Mouse (Mus musculus) splenic B cell, adult 2 months (primary cell): ENCODE measurements around the gene Ptms.

Experiments used
- DNase-seq: peaks from one replicate; pipeline ENCODE4 v3.0.0-alpha.2; 2011; ENCODE audit warnings: low read depth, low spot score
- H3K27me3 ChIP-seq: 2 replicates; pipeline ENCODE4 v1.6.1; 2012; ENCODE audit warnings: mild to moderate bottlenecking, low read length, moderate library complexity, mixed read lengths; ENCODE audit not compliant: control insufficient read depth, poor library complexity, insufficient read depth, severe bottlenecking
- H3K36me3 ChIP-seq: 2 replicates; pipeline ENCODE4 v1.6.1; 2012; ENCODE audit warnings: mild to moderate bottlenecking, low read length, moderate library complexity, mixed read lengths; ENCODE audit not compliant: control insufficient read depth, poor library complexity, insufficient read depth, severe bottlenecking

Ptms gene

DNA sequence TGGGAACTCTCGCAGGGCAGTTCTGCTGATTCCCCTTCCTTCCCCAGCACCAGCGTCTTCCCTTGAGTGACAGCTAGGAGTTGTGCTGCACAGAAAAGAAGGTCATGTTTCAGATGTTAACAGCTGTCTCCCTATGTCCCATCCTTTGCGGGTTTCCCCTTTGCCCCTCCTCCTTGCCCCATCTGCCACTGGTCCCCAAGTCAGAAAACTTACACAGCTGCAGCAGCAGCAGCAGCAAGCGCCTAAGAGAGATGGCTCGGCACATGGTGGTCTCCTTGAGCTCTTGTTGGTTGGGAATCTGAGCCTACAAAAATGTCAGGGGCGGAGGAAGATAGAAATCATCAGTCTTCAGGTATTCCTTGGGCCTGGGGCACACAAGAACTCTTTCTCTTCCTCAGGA is 40.5 kb downstream of the Ptms start:
- Histone ChIP-seq H3K27me3 (no peaks in the 10 kb centered on the region), H3K36me3 (no peaks in the 10 kb centered on the region)
- no peak for DNase-seq

DNA sequence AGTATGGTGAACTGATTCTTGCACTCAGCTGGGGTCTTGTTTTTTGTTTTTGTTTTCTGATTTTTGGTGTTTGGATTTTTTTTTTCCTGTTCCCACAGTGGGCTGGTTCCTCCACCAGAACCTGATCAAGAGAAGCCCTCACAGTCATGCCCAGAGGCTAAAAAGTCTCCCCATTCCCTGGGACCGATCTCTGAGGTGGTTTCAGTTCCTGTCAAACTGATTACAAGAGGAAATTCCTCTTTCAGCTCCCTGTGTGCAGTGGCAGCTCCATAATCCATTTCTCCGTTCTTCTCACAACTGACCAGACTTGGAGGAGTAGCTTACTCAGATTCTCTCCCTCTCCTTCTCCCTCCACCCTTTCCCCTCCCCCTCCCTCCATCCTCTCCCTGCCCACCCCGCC is 45.6 kb downstream of the Ptms start:
- Histone ChIP-seq H3K27me3 (no peaks in the 10 kb centered on the region), H3K36me3 (no peaks in the 10 kb centered on the region)
- DNase-seq = no peak

DNA sequence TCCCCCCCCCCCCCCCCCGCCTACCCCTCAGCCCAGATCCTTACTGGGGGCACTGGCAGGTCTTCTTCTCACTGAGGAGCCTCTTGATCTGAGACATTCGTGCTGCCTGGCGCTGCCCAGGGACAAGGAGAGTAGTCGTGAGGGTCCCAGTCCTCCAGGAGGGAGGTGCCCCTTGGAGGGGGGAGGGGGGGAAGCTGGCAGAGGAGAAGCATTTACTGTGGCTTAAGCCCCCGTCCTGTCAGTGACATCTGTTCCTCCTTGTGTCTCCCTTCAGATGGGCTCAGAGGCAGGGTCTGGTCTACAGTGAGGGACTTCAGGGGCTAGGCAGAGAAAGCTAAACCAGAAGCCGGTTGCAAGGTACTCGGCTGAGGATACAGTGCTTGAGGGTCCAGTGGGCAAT is 53.3 kb downstream of the Ptms start:
- DNase-seq = no peak
- no peaks in the 10 kb centered on the region for H3K36me3 ChIP-seq
- peaks cover 2% of the 10 kb centered on the region; the same call in 1 of the 2 replicates for H3K27me3 ChIP-seq

DNA sequence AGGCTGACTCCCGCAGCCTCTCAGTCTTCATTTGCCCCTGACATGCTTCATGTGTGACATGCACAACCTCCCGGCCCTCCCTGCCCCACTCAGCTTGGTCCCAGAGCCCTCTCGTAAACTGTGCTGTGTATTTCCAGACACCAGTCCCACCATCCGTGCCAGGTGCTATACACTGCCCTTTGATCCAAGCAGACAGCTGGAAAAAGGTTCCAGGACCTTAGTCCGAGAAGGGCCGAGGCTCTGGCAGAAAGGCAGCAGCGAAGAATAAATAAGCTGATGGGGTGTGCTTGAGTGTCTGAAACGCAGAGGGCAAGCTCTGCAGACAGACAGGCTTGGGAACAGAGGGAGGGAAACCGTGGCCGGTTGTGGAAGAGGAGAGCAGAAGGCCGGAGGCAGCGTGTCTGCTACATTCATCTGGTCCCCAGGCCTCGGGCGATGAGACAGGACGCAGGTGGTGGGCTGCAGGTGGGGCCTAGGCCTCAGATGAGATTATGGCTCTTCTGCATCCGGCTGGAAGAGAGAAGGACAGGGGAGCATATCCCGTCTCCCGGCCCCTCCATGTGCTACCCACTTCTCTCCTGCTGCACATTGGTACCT is 54.0 kb downstream of the Ptms start:
- no peaks in the 10 kb centered on the region for H3K36me3 ChIP-seq
- no peak for DNase-seq
- peaks cover 2% of the 10 kb centered on the region; the same call in 1 of the 2 replicates for H3K27me3 ChIP-seq
